Mouse (Mus musculus): ENCODE measurements at regions not wholly inside any gene's neighbourhood (a gene's known extent, or its start where the extent isn't known, plus 50 kb on each side); places are given as distances from the start of the nearest gene placed in this dataset.

GRCm38 (mm10) chr9:115361191-115361590, 51.0 kb upstream of the Stt3b start:
- DNase-seq (ENCODE audit: low spot score) = no peak

- DNase-seq (ENCODE audit: low spot score) = no peak
Measured at GRCm38 (mm10) chr9:115361881-115362280, 51.7 kb upstream of the Stt3b start.

GRCm38 (mm10) chr9:115362486-115362885, 52.3 kb upstream of the Stt3b start:
- DNase-seq (ENCODE audit: low spot score) = no peak

GRCm38 (mm10) chr9:115364919-115365861, 55.0 kb upstream of the Stt3b start:
- no peak for DNase-seq (ENCODE audit: low spot score)

GRCm38 (mm10) chr9:115367808-115368207, 57.6 kb upstream of the Stt3b start:
- DNase-seq (ENCODE audit: low spot score) = no peak

- no peak for DNase-seq (ENCODE audit: low spot score)
Measured at GRCm38 (mm10) chr9:115380276-115380675, 70.1 kb upstream of the Stt3b start.

GRCm38 (mm10) chr9:115382824-115383475, 72.7 kb upstream of the Stt3b start:
- no peak for DNase-seq (ENCODE audit: low spot score)

- no peak for DNase-seq (ENCODE audit: low spot score)
Measured at GRCm38 (mm10) chr9:115383935-115384334, 73.7 kb upstream of the Stt3b start.

- DNase-seq (ENCODE audit: low spot score) = no peak
Measured at GRCm38 (mm10) chr9:115384345-115384744, 74.1 kb upstream of the Stt3b start.

- peak; percentile 62 for DNase-seq (ENCODE audit: low spot score)
Measured at GRCm38 (mm10) chr9:115387471-115388360, 77.5 kb upstream of the Stt3b start.

- no peak for DNase-seq (ENCODE audit: low spot score)
Measured at GRCm38 (mm10) chr9:115388361-115388759, 78.1 kb upstream of the Stt3b start.

GRCm38 (mm10) chr9:115389082-115389481, 78.9 kb upstream of the Stt3b start:
- DNase-seq (ENCODE audit: low spot score) = no peak

- DNase-seq (ENCODE audit: low spot score) = peak; percentile 22
Measured at GRCm38 (mm10) chr9:115390880-115391281, 80.7 kb upstream of the Stt3b start.

GRCm38 (mm10) chr9:115395511-115395910, 85.3 kb upstream of the Stt3b start:
- DNase-seq (ENCODE audit: low spot score) = no peak

GRCm38 (mm10) chr9:115400461-115400860, 90.2 kb upstream of the Stt3b start:
- no peak for DNase-seq (ENCODE audit: low spot score)

- DNase-seq (ENCODE audit: low spot score) = no peak
Measured at GRCm38 (mm10) chr9:115401405-115402151, 91.4 kb upstream of the Stt3b start.

- no peak for DNase-seq (ENCODE audit: low spot score)
Measured at GRCm38 (mm10) chr9:115402661-115403060, 92.4 kb upstream of the Stt3b start.

- DNase-seq (ENCODE audit: low spot score) = no peak
Measured at GRCm38 (mm10) chr9:115403354-115403968, 93.2 kb upstream of the Stt3b start.

- DNase-seq (ENCODE audit: low spot score) = peak; percentile 37
Measured at GRCm38 (mm10) chr9:115407901-115408470, 97.8 kb upstream of the Stt3b start.

- DNase-seq (ENCODE audit: low spot score) = no peak
Measured at GRCm38 (mm10) chr9:115408886-115409285, 98.7 kb upstream of the Stt3b start.
